Mouse (Mus musculus) kidney, embryonic 14.5 days (tissue): ENCODE results near the gene Scrt2. TPM values are rescaled to one million over a fixed set of nuclear protein-coding genes. Genes with fewer than 3 reads are reported as not detected.

Experiments used
- ATAC-seq: fragments of 200-750 bp; cut with Nextera tagmentation; 2 replicates; pipeline ENCODE4 v1.8.0; 2017; ENCODE audit warnings: moderate number of reproducible peaks, mild to moderate bottlenecking, moderate TSS enrichment, moderate library complexity; ENCODE audit not compliant: low FRiP score, low TSS enrichment
- H3K27ac ChIP-seq: fragments of 300-500 bp; sonication (generic); 2 replicates; pipeline ENCODE4 v1.5.1; 2014; ENCODE audit warnings: low read depth, mild to moderate bottlenecking, low read length, moderate library complexity, mixed read lengths
- H3K27me3 ChIP-seq: fragments of 300-500 bp; sonication (generic); 2 replicates; pipeline ENCODE4 v1.6.1; 2014; ENCODE audit warnings: mild to moderate bottlenecking, low read length; ENCODE audit not compliant: control insufficient read depth, insufficient read depth
- H3K36me3 ChIP-seq: fragments of 300-500 bp; sonication (generic); 2 replicates; pipeline ENCODE4 v1.6.1; 2014; ENCODE audit warnings: low read length, mixed read lengths; ENCODE audit not compliant: control insufficient read depth, insufficient read depth
- H3K4me1 ChIP-seq: fragments of 300-500 bp; sonication (generic); 2 replicates; pipeline ENCODE4 v1.6.1; 2014; ENCODE audit warnings: low read length, mixed read lengths; ENCODE audit not compliant: control insufficient read depth, insufficient read depth
- H3K4me2 ChIP-seq: fragments of 300-500 bp; sonication (generic); replicated peaks from 2 replicates; pipeline ENCODE4 v1.6.1; 2014; ENCODE audit warnings: low read depth, mild to moderate bottlenecking, low read length
- H3K4me3 ChIP-seq: fragments of 300-500 bp; sonication (generic); 2 replicates; pipeline ENCODE4 v1.5.1; 2014; ENCODE audit warnings: mild to moderate bottlenecking, low read length
- H3K9ac ChIP-seq: fragments of 300-500 bp; sonication (generic); 2 replicates; pipeline ENCODE4 v1.6.1; 2014; ENCODE audit warnings: low read depth, mild to moderate bottlenecking, low read length, moderate library complexity
- H3K9me3 ChIP-seq: fragments of 300-500 bp; sonication (generic); 2 replicates; pipeline ENCODE4 v1.6.1; 2016; ENCODE audit warnings: low read length; ENCODE audit not compliant: control insufficient read depth
- WGBS: fragments of 180-500 bp; shearing (Covaris S2); extraction: QIAGEN DNeasy Blood & Tissue Kit; methylation state at CpG from one replicate; pipeline ENCODE4 v1.1.7; 2014; 5-methylcytosine and 5-hydroxymethylcytosine counted together
- polyA plus RNA-seq: library from polyadenylated mRNA; unstranded; fragments of >200 nt; fragmentation: Nextera tagmentation; extraction: Ambion mirVana; gene quantifications from 2 replicates; pipeline ENCODE4 v1.2.1, GENCODE M21; 2014

Gene Scrt2
- polyA plus RNA-seq, 1 experiment from 2014 or later = not detected

DNA sequence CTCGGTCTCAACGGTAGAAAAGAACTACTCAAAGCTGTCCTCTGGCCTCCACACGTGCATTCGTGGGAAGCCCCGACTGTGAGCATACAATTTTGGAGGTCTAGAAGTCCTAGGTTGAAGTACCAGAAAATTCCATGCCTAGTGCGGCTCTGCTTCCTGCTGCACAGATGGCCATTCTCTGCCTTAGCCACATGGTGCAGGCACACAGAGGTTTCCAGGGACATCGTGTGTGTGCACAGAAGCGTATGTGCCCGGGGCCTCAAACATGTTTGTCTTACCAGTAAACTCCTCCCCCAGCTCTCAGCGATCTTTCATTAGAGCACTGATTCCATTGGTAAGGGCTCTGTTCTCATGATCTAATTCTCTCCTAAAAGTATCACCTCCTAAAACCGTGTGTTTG lies 16.6 kb downstream of the Scrt2 start:
- Histone ChIP-seq H3K4me2 (no peak overlapping the region), H3K4me1 (peaks cover 11% of the 10 kb centered on the region; the same call in 1 of the 2 replicates), H3K27me3 (peaks cover 37% of the 10 kb centered on the region), H3K36me3 (no peaks in the 10 kb centered on the region), H3K27ac (no peak overlapping the region), H3K9ac (no peak overlapping the region), H3K4me3 (no peak overlapping the region), H3K9me3 (no peaks in the 10 kb centered on the region)
- WGBS = 72% methylated on average over 11 of the region's 11 CpGs
- ATAC-seq = no peak

DNA sequence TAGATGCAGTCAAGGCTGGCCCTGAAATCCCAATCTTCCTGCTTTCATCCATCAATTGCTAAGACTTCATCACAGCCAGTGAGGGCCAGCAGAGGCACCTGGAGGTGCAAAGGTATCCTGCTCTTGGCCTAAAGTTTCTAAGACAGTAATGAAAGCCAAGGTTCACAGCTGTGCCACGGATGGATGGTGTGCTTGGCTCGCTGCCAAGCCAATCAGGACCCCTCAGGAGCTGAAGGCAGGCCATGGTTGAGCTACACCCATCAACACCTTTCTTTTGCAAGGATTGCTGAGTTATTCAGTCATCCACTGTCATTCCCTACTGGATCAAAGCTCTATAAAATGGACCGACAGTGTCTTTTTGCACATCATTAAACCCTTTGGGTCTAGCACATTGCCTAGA lies 18.2 kb downstream of the Scrt2 start:
- H3K27ac ChIP-seq = no peak overlapping the region

DNA sequence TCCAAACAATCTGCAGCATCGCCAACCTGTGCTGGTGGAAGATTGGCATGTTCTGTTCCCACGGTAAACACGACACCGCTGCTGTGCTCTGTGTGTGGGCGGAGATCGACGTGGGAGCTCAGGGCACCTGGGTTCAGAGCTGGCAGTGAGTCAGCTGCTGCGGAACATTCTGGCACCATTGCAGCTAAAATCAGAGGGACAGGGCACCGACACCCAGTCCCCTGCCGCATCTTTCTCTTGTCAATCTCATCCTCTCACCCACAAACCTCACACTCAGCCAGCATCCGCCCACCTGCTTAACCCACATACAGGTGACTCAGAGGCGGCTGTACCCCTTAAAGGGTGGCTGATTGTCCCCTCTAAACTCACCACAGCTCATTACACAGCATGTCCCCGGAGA lies 20.4 kb downstream of the Scrt2 start:
- Histone ChIP-seq H3K27me3 (peaks cover 1% of the 10 kb centered on the region; the same call in 1 of the 2 replicates), H3K4me1 (0 out of 2 replicates have a peak, but pooled peaks cover 5% of the 10 kb centered on the region), H3K4me3 (no peak overlapping the region), H3K9me3 (no peaks in the 10 kb centered on the region), H3K9ac (no peak overlapping the region), H3K4me2 (no peak overlapping the region), H3K27ac (no peak overlapping the region), H3K36me3 (no peaks in the 10 kb centered on the region)
- no peak for ATAC-seq
- 63% methylated on average over 13 of the region's 13 CpGs for WGBS

More for the DNA sequence above, 18.2 kb downstream of the Scrt2 start:
- H3K9ac ChIP-seq = no peak overlapping the region
- peaks cover 21% of the 10 kb centered on the region for H3K27me3 ChIP-seq
- no peaks in the 10 kb centered on the region for H3K9me3 ChIP-seq
- no peak overlapping the region for H3K4me3 ChIP-seq
- peaks cover 3% of the 10 kb centered on the region; the same call in 1 of the 2 replicates for H3K4me1 ChIP-seq
- H3K36me3 ChIP-seq = no peaks in the 10 kb centered on the region
- no peak overlapping the region for H3K4me2 ChIP-seq
- no peak for ATAC-seq
- 57% methylated on average over 3 of the region's 3 CpGs for WGBS

DNA sequence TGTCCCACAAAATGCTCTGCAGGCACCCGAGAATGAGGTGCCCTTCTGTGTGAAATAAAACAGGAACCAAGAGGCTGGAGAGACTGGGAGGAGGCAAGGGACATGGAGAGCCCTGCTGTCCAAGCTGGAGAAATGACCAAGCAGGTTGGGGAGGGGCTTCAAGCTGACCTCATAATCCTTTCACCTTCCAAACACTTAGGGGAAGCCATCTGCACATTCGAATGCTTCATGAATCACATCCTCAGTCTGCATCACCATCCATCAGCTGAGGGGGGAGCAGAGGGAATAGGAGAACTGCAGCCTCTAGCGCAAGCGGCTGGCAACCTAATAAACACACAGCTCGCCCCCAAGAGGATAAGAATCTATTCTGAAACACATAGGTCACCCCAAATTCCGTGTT lies 21.0 kb downstream of the Scrt2 start:
- Histone ChIP-seq H3K4me3 (no peak overlapping the region), H3K27me3 (no peaks in the 10 kb centered on the region), H3K9ac (no peak overlapping the region), H3K4me2 (no peak overlapping the region), H3K4me1 (0 out of 2 replicates have a peak, but pooled peaks cover 5% of the 10 kb centered on the region), H3K9me3 (no peaks in the 10 kb centered on the region), H3K27ac (no peak overlapping the region), H3K36me3 (no peaks in the 10 kb centered on the region)
- no peak for ATAC-seq
- 55% methylated on average over 6 of the region's 6 CpGs for WGBS

DNA sequence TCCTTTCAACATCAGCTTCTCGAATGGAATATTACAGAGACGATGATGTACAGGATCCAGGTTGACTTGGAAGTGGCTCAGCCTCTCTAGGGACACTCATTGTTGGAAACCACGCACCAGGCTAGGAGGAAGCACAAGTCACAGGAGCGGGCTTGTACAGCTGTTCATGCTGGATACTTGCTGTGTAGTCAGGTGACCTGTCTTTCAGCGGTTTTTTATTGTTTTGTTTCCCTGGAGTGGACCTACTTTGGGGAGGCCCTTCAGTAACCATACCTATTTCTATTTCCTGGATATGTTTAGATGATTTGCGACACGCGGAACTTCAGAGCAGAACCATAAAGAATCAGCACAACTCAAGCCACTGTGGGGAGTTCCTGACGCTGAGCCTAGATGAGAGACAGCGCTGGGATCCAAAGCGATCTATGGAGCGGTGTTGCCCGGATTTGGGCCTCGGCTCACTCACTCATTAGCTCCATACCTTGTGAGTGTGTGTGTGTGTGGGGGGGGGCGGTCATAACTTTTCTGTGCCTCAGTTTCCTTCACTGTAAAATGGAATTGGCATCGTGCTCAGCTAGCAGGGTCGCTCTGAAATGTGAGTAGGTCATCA lies 23.5 kb downstream of the Scrt2 start:
- ATAC-seq = peak; percentile 22; the same call in 1 of the 2 replicates
- Histone ChIP-seq H3K27me3 (no peaks in the 10 kb centered on the region), H3K4me2 (peak overlapping the region; percentile 91), H3K27ac (no peak overlapping the region), H3K9ac (peak overlapping the region; percentile 80), H3K36me3 (no peaks in the 10 kb centered on the region), H3K4me1 (0 out of 2 replicates have a peak, but pooled peaks cover 5% of the 10 kb centered on the region), H3K4me3 (peak overlapping the region; percentile 68), H3K9me3 (no peaks in the 10 kb centered on the region)
- WGBS = 13% methylated on average over 17 of the region's 17 CpGs

DNA sequence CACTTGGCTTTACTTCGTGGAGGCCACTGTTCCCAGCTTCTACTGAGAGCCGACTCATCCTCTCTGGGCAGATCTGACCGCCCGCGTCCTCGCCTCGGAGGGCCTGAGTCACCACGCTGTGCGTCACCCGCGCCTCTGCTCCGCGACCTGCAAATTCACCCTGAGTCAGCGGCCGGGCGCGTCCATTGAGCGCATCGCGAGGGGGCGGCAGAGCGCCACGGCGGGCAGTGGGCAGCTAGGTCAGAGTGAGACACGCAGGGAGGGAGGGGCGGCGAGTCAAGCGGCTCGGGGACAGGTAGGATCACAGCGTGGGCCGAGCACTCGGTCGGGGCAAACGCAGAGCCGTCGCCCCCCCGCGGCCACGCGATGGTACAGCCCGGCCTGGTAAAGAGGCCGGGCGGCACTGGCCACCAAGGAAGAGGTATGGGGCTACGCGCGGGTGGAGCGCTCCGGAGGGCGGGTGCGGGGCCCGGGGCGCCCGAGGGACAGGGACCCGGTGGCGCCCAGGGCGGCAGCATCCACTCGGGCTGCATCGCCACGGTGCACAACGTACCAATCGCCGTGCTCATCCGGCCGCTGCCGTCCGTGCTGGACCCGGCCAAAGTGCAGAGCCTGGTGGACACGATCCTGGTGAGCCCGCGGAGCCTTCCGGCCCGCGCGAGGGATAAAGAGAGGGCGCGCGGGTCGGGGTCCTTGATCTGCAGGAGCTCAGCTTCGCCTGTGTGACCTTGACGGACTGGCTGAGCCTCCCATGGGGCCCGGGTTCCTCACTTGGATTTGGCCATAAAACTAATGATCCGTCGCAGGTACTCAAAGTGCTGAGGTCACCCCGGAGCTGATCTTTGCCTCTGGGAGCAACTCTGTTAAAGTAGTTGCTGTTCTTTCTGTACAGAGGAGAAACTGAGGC lies 24.2 kb downstream of the Scrt2 start, which contains the start of gene Srxn1:
TSS of gene Srxn1 (plus strand) at position 199 of the 907 bp plus-strand sequence.
- Histone ChIP-seq H3K9ac (peak within 1 kb of the TSS; percentile 80), H3K9me3 (no peaks in the 10 kb centered on the region), H3K4me3 (peak within 1 kb of the TSS; percentile 68), H3K4me1 (0 out of 2 replicates have a peak, but pooled peaks cover 5% of the 10 kb centered on the region), H3K27me3 (no peaks in the 10 kb centered on the region), H3K36me3 (no peaks in the 10 kb centered on the region), H3K4me2 (peak within 1 kb of the TSS; percentile 91), H3K27ac (peak within 1 kb of the TSS; percentile 47; the same call in 1 of the 2 replicates)
- under 1% methylated on average over 76 of the region's 84 CpGs for WGBS
- ATAC-seq = peak; percentile 91

DNA sequence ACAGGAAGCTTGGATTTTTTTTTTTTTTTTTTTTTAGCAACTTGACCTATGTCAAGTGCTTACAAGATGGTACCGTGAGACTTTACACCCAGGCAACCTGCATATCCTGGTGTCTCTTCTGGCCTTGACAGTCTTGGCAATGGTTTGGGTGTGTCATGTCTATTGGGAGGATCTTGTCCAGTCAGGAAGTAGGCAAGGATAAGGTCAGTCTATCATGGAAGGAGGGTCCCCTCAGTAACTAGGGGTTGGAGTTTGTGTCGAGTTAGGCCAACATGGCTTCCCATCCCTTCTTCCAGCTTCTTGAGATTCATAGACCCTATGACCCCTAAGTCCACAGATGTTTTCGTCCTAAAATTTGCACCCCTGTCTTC lies 24.9 kb downstream of the Scrt2 start:
- no peak overlapping the region for H3K27ac ChIP-seq
- H3K4me2 ChIP-seq = peak overlapping the region; percentile 91
- no peaks in the 10 kb centered on the region for H3K36me3 ChIP-seq
- no peaks in the 10 kb centered on the region for H3K9me3 ChIP-seq
- H3K4me3 ChIP-seq = peak overlapping the region; percentile 68
- H3K9ac ChIP-seq = peak overlapping the region; percentile 80; the same call in 1 of the 2 replicates
- ATAC-seq = no peak
- H3K4me1 ChIP-seq = 0 out of 2 replicates have a peak, but pooled peaks cover 5% of the 10 kb centered on the region
- 67% methylated on average over 3 of the region's 3 CpGs for WGBS
- H3K27me3 ChIP-seq = no peaks in the 10 kb centered on the region

DNA sequence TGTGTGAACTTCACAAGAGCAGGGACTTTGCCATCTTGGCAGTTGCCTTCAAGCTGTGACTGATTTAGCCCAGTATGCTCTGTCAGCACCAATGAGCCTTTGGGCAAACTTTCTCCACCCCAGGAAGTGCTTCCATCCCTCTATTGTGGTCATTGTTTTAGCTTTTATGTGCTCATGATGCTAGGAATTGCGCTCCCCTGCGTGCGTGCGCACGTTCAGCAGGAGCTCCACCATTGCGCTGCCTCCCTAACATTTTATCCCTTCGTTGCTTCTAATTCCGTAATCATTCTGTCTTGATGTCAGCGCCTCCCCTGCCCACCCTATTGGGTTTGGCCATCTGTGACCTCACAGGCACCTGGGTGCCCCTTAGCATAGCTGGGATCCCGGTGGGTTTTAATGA lies 25.3 kb downstream of the Scrt2 start:
- Histone ChIP-seq H3K4me3 (no peak overlapping the region), H3K36me3 (no peaks in the 10 kb centered on the region), H3K27ac (no peak overlapping the region), H3K4me1 (0 out of 2 replicates have a peak, but pooled peaks cover 5% of the 10 kb centered on the region), H3K27me3 (no peaks in the 10 kb centered on the region), H3K9ac (no peak overlapping the region), H3K4me2 (no peak overlapping the region; the same call in 1 of the 2 replicates), H3K9me3 (no peaks in the 10 kb centered on the region)
- WGBS = 88% methylated on average over 10 of the region's 10 CpGs
- no peak for ATAC-seq
